ENCODE assay signal across 8 mouse cellular contexts in the genomic region with DNA sequence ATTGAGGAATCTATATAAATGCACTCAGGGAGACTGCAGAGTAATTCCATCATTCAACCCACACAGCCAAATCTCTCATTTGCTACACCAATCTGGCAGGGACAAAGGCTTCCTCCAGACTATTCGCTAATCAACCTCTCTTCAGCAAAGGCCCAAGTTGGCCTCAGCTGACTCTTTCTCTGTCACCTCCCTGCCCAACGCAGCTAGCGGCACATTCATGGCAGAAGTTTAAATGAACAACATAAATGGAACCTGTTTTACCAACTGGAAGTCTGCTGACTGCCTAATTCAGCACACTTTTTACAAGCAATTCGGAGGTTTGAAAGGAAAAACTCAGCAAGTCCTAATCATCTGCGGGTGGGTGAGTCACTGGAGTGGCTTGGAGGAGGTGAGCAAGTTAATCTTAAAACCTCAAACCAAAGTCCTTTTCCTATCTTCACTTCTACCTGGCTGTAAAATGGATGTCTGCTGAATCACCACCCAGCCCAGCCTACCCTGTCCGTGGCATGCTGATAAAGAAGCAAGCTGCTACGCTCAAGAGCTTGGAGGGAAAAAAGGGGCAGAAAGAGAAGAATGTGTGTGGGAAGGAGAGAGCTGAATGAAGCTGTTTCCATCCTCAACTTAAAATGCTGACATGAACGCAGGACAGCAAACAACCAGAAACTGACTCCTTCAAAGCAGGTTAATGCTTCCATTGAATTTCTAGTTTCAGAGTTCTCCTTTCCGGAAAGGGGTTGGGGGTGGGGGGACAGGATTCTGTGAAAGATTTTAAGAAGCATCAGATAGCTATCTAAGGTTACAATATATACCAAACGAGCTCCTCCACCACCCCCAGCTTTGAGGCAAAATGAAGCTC.
DNase-seq lines count a peak whose midpoint lies in the region; ATAC-seq and TF ChIP-seq lines count a peak whose summit lies in the region.

No protein-coding gene starts in this region.

- peak overlapping the region; percentile 49 for H3K9ac ChIP-seq in midbrain, embryonic 15.5 days

- no peaks in the 10 kb centered on the region for H3K27me3 ChIP-seq in midbrain, embryonic 15.5 days (replicated peaks)

- DNase-seq in layer of hippocampus, adult 2 months (ENCODE audit: low spot score in 2 of 2): no peak
- no peak for DNase-seq in layer of hippocampus, adult 11-12 months (ENCODE audit: low spot score)
- DNase-seq in kidney, adult 9 months: peak; percentile 55
- DNase-seq in natural killer cell, adult 2 months (ENCODE audit: low spot score in 2 of 2): no peak
- no peak for DNase-seq in adrenal gland, adult 2 months

- 35% methylated on average over 10 of the region's 10 CpGs for WGBS in midbrain, embryonic 15.5 days

- ATAC-seq in midbrain, embryonic 15.5 days (replicated peaks): peak; percentile 66

- peak overlapping the region; percentile 53 for H3K4me3 ChIP-seq in layer of hippocampus, adult 2 months
- H3K4me3 ChIP-seq in bone marrow macrophage, adult 2 months (ENCODE audit: insufficient read depth, low read length): peak overlapping the region; percentile 37; the same call in 1 of the 2 replicates
- H3K4me3 ChIP-seq in embryonic fibroblast, embryonic 13.5 days (ENCODE audit: insufficient read depth, low read length): peak overlapping the region; percentile 52
- peak overlapping the region; percentile 42 for H3K4me3 ChIP-seq in midbrain, embryonic 15.5 days

- no peaks in the 10 kb centered on the region for H3K9me3 ChIP-seq in midbrain, embryonic 15.5 days

- TF ChIP-seq CTCF in layer of hippocampus, adult 2 months (conservative IDR thresholded peaks at IDR 0.05): no peak
- TF ChIP-seq CTCF in bone marrow macrophage, adult 2 months (IDR thresholded peaks at IDR 0.05; ENCODE audit: low read depth, low read length): no peak
- TF ChIP-seq CTCF in embryonic fibroblast, embryonic 13.5 days (IDR thresholded peaks at IDR 0.05; ENCODE audit: borderline replicate concordance, insufficient read depth, low read length): no peak

- peaks cover 2% of the 10 kb centered on the region; the same call in 1 of the 2 replicates for H3K4me1 ChIP-seq in bone marrow macrophage, adult 2 months (ENCODE audit: control insufficient read depth, insufficient read depth, low read length)
- no peaks in the 10 kb centered on the region for H3K4me1 ChIP-seq in embryonic fibroblast, embryonic 13.5 days (ENCODE audit: control insufficient read depth, insufficient read depth, low read length)
- no peaks in the 10 kb centered on the region for H3K4me1 ChIP-seq in midbrain, embryonic 15.5 days

- H3K36me3 ChIP-seq in midbrain, embryonic 15.5 days (replicated peaks): no peaks in the 10 kb centered on the region

- TF ChIP-seq POLR2A in bone marrow macrophage, adult 2 months (IDR thresholded peaks at IDR 0.05; ENCODE audit: borderline replicate concordance, low read depth, low read length): no peak
- TF ChIP-seq POLR2A in embryonic fibroblast, embryonic 13.5 days (IDR thresholded peaks at IDR 0.05; ENCODE audit: low read depth, low read length): no peak

- peak overlapping the region; percentile 47 for H3K4me2 ChIP-seq in midbrain, embryonic 15.5 days

- peak overlapping the region; percentile 59; the same call in 1 of the 2 replicates for H3K27ac ChIP-seq in layer of hippocampus, adult 2 months
- no peak overlapping the region for H3K27ac ChIP-seq in bone marrow macrophage, adult 2 months (ENCODE audit: insufficient read depth, low read depth, low read length)
- H3K27ac ChIP-seq in embryonic fibroblast, embryonic 13.5 days (ENCODE audit: insufficient read depth, low read length): peak overlapping the region; percentile 78
- H3K27ac ChIP-seq in midbrain, embryonic 15.5 days: peak overlapping the region; percentile 88
